Mouse (Mus musculus) layer of hippocampus, adult 8-10 months (tissue): ENCODE data around the gene Kat6b. TPM values are rescaled to one million over a fixed set of nuclear protein-coding genes. Genes with fewer than 3 reads are reported as not detected.

Experiments
- DNase-seq, 2 experiments: peaks; one replicate each; pipeline ENCODE4 v3.0.0; 2022; ENCODE audit warnings: low spot score in 2 of 2
- total RNA-seq, 4 experiments: library from RNA; stranded (reverse); gene quantifications; 2 replicates each; pipeline ENCODE4 v1.2.4; 2022

Gene Kat6b
- total RNA-seq, 4 experiments from 2014 or later: 102 to 111 (median 107) TPM

GRCm38 (mm10) chr14:21590205-21590604 lies 109.0 kb downstream of the Kat6b start:
- no peak for DNase-seq

- no peak for DNase-seq
Observed at GRCm38 (mm10) chr14:21592152-21592551, 110.9 kb downstream of the Kat6b start.

DNA sequence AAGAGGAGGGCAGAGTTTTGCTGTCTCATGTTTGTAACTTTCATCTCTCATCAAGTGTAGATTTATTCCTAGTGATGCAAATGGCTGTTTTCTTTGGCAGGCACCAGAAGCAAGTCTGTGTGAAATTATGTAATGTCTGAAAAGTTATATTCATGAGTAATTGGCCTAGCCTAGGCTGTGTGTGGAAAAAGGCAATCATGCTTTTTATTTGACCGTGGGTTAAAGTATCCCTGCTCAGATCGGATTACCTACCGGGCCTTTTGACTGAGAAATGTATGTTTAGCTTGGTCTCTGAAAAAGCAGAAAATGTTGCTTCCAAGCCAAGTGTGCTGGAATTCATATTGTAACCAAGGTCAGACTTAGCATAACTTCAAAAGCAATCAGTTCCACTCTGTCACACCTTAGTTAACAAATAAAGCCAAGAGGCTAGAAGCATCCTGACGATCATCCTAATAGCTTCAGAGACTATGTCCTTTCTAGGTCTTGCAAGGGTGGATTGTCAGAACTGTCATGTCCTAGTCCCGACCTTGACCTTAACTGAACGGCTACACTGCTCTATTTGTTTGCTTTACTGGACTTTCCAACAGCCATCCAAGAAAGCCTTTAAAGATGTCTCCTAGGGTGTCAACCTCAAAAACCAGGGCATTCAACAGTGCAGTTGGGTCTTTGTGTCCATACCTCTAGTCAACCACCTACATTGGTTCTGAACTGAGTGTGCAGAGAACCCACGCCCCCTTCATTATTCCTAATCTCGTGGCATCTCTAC lies 111.9 kb downstream of the Kat6b start:
- no peak for DNase-seq

- DNase-seq: no peak
Observed at GRCm38 (mm10) chr14:21599446-21600173, 118.4 kb downstream of the Kat6b start.

DNA sequence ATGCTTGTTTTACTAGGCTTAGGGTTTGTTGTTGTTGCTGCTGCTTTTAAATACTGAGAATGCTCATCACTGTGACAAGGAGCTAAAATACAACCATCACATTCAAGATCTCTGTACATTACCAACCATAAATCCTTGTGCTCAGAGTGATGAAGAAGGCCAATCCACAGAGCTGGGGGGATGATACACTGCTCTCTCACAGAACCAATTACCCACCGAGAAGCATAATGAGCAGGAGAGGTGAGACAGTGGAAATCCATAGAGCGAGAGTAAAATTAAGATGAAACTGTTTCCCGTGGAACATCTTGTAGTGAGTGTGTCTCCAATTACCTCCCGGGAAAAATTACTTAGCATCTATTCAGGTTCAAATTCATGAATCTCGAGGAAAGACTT lies 118.9 kb downstream of the Kat6b start:
- DNase-seq: no peak

DNA sequence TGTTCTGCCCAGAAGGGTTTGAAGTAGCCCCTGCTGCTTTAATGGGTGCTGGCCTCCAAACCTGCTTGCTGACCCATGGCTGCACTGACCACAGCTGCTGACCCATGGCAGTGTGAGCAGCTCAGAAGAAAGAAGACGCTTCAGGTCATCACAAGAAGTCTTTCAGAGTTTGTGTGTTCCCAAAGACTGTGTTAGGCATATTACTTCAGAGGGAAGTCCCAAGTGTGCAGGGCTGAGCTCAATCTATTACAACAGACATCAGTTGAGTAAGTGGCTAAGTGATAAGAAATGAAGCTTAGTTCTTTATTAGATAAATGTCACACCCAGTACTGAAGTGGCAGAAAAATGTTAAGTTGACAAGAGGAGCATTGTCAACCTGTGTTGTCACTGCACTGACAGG lies 119.4 kb downstream of the Kat6b start:
- DNase-seq: no peak

GRCm38 (mm10) chr14:21602166-21602565 lies 120.9 kb downstream of the Kat6b start:
- DNase-seq: no peak

DNA sequence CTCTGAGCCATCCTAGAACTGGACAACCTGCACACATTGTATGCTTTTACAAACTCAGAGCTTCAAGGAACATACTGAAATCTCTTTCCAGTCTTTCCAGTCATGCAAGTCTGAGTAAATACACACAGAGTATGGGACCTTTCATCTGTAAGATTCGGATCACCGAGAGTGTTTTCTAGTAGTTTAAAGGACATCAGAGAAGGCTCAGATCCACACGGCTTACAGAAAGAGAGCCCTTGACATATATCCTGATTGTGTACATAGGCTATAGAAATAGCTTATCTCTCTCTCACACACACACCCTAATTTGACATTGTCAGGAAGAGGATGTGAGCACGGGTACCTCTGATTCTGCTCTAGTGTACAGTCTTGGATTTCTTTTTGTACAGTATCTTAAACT lies 121.7 kb downstream of the Kat6b start:
- DNase-seq: no peak

DNA sequence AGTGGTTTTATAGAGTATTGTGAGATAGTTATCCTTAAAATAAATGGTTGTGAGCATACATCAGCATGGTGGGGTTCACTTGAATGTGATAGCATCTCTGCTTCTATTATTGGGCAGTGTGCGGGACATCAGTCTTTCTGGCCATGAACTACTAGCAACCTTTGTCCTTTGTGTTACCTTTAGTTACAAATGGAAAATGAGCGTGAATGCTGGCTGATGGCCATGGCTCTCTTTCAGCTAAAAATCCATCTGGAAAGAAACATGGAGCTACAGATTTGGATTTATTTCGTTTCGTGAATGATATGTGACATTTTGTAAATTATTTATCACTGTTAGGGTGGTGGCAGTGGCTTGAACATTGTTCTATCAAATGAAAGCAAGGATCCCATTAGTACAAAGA lies 126.5 kb downstream of the Kat6b start:
- no peak for DNase-seq

DNA sequence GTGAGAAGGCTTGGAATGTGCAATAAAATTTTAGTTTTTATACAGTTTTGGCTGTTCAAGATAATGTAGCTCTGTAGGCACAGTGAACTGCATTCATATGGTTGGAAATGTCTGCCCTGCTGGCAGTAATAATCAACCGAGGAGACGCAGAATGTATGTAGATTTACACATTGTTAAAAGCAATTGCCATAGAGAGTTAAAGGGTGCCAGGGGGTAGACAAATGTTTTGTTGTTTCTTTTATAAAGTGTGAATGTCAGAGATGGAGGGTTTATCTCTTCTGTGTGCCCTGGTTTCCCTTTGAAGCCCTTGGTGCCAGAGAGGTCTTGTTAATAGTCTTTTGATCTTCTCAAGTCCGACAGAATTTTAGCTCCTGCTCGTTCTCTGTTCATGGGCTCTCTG lies 127.7 kb downstream of the Kat6b start:
- no peak for DNase-seq

DNA sequence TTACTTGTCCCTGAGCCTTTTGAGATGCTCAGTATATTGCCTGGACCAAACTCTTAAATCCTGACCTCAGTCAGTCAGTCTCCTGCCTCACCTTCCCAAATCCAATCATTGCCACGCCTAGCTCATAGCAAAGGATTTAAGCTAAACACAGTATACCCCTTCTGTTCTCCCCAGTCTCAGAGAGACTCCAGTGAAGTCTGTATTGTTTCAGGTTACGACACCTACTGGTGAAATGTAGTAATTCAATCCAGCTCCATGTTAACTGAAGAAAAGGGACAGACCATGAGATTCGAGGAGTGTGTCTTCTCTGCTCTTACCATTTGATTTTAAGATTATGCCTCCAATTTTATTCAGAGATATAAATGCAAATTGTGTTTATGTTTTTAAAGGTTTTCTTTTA lies 129.0 kb downstream of the Kat6b start:
- no peak for DNase-seq

DNA sequence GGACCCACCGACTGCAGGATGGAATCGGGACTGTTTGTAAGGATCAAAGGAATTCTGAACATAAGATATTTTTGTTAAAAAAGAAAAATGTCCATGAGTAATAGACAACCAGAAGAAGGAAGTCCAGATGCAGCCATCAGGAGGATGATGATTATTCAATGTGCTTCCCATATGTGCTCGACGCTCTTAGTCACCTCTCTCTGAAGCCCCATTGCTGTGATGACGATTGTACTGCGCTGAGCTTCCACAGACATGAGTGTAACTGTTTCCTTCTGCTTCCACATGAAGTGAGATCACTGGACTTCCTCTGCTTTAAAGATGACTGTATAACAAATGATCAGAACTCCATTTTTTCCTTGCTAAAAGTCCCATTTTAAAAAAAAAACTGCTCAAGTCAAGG lies 131.8 kb downstream of the Kat6b start:
- DNase-seq: no peak

GRCm38 (mm10) chr14:21614103-21614502 lies 132.9 kb downstream of the Kat6b start:
- DNase-seq: no peak

- no peak for DNase-seq
Observed at GRCm38 (mm10) chr14:21615853-21616252, 134.6 kb downstream of the Kat6b start.

DNA sequence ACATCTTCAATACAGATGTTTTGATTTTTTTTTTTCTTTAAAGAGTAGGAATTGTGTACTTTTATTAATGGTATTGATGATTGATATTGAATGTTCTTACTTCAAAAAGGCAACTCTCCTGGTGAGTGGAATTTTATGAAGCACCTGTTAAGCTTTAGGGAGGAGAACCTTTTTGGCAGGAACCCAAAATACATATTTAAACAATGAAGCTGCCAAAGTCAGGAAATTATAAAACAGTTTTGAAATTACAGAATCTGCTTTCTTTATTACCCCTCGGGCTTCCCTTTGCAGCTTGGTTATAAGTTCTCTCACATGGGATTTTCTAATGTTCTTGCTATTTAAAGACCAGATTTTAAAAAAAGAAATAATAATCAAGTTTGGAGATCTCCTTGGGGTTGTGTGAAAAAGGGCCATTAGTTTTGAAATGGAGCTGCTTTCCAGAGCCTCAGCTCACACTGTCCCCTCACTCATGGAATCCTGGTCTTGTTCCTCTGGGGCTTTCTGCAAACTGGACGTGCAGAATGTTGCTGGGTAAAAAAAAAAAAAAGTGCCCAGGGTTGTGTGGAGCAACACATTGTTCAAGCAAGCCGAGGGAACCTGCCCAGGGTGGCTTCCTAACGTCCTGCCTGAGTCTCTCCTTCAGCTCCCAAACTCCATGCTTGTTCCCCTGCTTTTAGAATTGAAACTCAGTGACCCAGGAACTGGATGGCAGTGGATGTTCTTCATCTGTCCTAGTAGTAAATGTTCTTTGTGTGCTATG lies 136.2 kb downstream of the Kat6b start:
- no peak for DNase-seq

DNA sequence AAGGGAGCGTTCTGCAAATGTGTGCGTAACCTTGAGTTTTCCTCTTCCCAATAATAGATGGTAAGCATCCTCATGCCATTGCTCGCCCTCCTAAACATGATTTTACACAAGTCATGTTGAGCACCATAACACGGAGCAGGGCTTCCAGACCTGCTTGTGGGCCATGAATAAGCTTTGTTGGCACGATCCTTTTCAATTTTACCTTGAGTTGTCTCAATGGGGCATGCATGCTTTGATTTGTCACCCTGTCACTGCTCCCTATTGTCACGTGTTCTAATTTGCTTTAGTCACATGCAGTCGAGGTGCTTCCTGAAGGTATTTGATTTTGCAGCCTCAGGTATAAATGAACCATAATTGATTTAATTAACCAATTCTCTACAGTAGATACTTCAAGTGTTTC lies 138.7 kb downstream of the Kat6b start:
- DNase-seq: no peak

DNA sequence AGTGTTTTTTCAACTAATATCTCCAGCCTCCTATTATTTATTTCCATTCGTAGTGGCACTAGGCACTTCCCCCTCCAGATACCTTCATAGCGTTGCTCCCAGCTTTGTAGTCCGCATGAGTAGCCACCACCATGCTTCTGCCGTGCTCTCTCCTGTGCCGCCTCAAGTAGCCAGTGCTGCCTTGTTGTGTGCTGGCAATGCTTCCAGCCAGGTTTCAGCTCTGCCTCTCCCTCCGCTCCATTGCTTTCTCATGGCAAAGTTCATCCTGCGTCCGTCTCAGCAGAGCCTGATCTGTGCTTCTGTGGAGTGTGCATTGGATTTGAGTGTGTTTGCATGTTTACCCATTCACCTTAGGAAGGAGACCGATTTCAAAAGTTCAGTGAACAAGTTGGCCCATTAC lies 144.7 kb downstream of the Kat6b start:
- no peak for DNase-seq

GRCm38 (mm10) chr14:21631665-21632200 lies 150.5 kb downstream of the Kat6b start:
- no peak for DNase-seq

DNA sequence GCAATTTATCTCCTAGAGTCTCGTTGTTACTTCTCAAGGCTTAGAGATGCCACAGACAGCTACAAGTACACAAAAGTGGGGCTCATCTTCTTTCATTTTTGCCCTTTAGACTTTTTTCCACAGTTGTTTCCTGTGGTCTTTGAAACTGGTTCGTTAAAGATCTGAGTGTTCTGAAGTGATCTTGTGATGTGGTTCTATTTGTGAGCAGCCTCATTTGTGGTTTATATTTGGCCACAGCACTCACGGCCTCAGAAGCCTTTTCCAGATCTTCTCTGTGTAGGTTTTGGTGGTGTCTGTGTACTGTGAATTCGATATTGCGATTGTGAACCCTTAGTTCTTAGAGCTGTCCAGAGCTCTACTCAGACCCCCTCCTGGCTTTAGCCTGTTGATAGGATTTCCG lies 155.3 kb downstream of the Kat6b start:
- no peak for DNase-seq

DNA sequence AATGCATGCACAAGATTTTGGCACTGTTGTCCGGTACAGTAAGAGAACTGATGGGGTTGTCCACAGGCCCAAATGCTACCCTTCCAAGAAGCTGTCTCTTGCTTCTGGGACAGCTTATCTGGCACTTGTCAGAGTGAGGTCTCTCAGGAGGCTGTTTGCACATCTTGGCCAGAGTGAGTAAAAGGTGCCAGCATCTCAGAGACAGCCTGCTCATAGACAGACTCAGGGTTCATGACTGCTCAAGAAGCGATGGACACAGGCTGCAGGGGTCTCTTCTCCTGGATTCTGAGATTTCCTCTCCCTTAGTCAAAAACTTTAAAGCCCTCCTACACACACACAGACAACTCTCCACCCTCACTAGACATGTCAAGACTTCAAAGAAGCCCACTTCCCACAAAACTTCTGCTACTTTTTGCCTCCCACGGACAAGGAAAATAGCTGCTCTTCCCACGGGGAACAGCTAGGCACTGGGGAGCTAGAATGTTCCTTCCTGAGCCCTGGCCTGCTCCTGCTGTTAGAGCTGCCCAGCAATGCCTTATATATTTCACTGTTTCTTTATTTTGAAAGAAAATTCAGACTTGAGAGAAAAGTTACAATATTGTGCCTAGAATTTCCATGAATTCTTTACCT lies 159.7 kb downstream of the Kat6b start:
- no peak for DNase-seq

- DNase-seq: no peak
Observed at GRCm38 (mm10) chr14:21653813-21654212, 172.6 kb downstream of the Kat6b start.

DNA sequence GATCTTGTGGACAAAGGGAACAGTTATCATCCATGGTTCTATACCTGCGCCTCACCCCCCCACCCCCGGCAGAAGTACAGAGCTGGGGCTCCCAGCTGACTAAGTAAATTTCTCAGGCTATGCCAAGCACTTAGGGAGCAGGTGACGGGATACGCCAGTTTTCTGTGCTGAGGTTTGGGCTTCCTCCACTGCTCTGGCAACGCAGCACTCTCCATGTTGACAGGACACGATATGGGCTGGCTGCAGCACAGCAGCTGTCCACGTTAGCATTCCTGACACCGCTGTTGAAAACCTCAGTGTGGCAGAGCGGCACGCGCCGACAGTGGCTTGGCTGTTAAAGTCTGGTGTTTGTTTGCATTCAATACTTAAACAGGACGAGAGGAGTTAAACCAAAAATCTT lies 177.9 kb downstream of the Kat6b start:
- no peak for DNase-seq
